In the genomic region with DNA sequence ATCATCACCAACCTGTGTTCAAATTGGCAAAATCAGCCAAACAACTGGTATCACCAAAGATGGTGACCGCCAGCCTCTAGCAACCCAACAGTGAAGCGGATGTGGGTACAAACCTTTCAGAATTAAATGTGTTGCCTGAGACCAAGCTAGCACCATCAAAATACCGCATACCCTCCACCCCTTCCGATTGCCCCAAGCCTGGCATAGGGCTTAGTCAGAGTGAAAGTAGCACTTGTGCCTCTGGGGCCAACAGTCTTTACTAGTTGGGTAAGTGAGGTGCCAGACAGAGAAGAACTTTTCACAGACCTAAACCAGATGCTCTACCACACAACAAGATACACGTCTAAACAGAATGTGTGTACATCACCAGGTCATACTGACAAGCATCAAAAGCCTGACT, we compare ENCODE assay signal across 17 mouse cellular contexts.
"Had no signal": no experiment of that assay in that cellular context is flagged by ENCODE, and none has a peak within 500 bp of the region (broad histone marks: within the 10 kb centered on the region; RNA-seq: fewer than 3 reads in every experiment).

No protein-coding gene starts in this region.

- DNase-seq: kidney, adult 11 months; kidney, adult 9 months; kidney, postnatal 36 days; lung, embryonic 14.5 days; lung, postnatal 10 days; lung, postnatal 4 days; retina, postnatal 1 day; right cerebral cortex, postnatal 4 days; spleen, adult 18-20 months; thymus, adult 18-20 months; thymus, postnatal 14 days had no signal

- ATAC-seq: liver, embryonic 12.5 days had no signal

- H3K4me3 ChIP-seq: limb, embryonic 10.5 days; liver, embryonic 12.5 days; megakaryocyte, embryonic 14.5 days; midbrain, embryonic 12.5 days; neural tube, embryonic 15.5 days had no signal

- H3K27ac ChIP-seq: kidney, postnatal 0 days; limb, embryonic 10.5 days; liver, embryonic 12.5 days; midbrain, embryonic 12.5 days; neural tube, embryonic 15.5 days had no signal
